Mouse (Mus musculus) urinary bladder, adult 18-20 months (tissue): Measurements from ENCODE around the gene Mrpl21.
A peak's percentile ranks its signal among the peaks of the same experiment; 100 is the strongest.

Experiments
- DNase-seq, 2 experiments: peaks; one replicate each; pipeline ENCODE4 v3.0.0; 2022; ENCODE audit warnings: low spot score in 2 of 2, mixed read lengths in 2 of 2

The Mrpl21 gene

DNA sequence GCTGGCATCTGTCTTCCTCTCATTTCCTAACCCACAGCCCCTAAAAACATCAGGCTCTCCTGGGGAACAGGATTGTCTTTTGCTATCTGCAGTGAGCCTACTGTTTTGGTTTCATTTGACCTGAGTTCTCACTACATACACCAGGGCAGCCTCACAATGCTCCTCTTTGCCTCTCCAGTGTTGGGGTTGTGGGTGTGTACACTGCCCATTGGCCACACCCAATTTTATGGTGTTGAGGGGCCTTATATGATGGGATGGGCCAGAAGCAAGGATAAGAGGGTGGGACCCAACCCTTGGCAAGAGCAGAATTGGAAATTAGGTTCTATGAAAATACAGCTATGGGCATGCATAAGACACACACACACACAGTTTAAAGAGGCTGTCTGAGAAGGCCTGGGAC, 14.3 kb downstream of the Mrpl21 start:
- DNase-seq, result no peak

DNA sequence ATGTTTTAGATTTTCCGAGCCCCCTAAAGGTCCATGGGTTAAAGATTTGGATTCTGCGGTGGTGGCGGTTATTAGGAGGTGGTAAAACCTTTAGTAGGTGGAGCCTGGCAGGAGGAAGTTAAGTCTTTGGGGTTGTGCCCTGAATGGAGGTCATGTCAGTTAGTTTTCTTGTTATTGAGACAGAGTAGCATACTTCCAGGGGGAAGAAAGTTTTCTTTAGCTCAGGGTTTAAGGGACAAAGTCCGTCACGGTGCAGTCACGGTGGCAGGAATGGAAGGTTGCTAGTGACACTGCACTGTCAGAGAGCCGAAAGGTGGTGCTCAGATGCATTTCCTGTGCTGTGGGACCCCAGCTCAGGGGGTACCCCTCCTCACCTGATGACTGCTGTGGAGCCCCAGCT, 15.1 kb downstream of the Mrpl21 start:
- no peak for DNase-seq

DNA sequence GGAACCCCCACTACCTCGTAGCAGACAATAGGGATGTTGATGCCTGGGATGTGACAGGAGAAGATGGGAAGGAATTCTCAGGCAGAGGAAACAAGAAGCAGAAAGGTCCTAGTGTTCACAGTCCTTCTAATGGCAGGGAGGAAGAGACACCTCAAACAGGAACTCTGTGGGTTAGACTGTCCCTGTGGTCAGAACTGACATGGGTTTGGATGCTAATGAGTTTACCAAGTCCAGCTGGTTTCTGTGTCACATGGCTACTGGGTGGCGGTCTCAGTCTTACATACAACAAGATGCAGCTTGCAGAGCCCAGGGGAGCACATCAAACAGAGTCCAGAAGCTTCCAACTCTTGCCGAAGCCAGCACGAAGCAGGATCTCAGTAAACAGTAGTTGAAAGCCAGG, 21.3 kb downstream of the Mrpl21 start:
- DNase-seq, result no peak

DNA sequence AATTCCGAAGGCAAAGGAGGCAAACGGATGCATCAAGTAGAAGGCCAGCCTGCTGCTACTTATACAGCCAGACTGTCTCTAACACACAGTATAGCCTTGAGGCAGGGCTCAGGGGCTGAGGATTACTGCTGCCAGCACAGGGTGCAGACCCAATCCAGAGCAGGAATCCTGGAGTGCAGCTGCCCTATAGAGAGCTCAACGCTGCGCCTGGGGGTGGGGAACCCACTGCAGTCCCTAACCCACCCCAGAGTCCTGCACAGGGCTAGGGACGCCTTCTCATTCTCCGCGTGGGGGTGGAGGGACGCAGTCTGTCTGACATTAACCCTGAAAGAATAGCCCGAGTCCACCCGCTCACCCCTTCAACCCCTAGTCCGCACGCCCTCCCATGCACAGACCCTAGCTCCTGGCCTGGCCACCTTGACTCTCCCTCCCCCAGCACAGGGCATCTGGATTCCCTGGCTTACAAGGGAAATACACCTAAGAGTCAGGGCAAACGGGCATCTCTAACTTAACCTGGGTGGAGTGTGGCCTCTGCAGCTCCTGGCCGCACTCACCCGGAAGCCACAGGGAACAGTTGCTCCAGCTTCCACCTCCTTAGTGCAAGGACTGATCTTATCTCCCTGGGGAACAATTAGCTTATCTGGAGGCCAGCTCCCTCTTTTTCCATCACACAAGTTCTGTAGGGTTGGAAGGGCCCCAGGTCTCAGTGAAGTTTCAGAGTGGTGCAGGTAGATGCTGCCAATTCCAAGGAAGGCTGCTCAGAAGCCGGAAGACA, 24.7 kb downstream of the Mrpl21 start:
- DNase-seq, result no peak

DNA sequence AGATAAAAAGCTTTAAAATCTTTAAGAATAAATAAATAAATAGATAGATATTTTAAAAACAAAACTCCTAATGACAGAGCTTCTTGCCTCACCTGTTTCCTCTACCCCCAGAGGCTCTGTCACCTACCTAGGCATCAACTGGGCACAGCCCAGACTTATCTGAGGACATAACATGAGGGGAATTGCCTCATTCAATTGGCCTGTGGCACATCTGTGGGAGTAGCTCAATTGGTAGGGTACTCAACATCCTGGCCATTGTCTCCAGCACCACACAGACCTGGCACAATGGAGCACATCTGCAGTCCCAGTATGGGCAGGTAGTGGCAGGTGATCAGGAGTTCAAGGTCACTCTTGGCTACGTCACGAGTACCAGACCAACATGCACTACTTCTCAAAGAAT, 36.6 kb downstream of the Mrpl21 start:
- no peak for DNase-seq

DNA sequence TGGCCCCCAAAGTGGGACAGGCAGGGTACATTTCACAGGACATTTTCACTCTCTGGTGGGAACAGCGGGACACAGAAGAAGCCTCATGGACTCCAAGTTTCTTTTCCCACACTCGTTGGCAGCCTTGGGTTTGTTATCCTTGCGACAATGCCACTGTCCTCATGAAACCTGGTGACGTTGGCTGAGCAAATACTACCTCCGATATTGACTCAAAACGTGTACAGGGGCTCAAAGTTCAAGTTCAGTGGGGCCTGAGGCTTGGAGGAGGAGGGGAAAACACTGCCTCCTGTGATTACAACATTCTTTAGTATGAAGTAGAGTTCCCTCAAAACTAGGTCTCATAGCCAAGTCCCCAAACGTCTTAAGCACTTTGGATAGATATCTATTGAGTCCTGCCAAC, 37.4 kb downstream of the Mrpl21 start:
- no peak for DNase-seq

DNA sequence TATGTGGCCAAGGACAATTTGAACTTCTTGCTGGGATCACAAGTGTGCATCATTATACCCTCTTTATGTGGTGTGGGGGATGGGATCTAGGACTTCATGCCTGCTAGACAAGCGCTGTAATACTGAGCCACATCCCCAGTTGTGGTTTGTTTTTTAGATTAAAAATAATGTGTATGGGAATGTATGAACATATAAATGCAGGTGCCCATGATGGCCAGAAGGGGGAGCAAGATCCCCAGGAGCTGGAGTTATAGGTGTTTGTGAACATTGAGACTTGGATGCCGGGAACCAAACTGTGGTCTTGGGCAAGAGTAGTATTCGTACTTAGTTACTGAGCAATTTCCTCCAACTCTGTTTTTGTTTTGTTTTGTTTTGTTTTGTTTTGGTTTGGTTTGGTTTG, 38.1 kb downstream of the Mrpl21 start:
- DNase-seq, result no peak

DNA sequence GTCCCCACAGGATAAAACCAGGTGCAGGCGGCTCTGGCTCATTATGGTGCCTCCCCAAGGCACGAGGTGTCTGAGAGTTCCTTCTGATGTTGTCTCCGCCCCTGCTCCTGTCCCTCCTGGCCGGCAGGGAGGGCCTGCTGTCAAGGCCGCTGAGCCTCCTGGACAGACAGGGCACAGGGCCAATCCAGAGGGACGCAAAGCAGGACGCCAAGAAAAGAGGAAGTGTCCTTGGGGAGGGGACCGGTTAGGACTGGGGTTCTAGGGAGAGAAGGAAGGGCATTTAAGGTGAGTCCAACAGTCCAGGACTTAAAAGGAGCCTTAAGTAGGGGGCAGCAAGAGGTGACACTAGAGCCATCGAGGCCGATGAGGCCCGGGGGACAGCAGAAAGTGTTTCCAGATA, 38.9 kb downstream of the Mrpl21 start:
- no peak for DNase-seq

DNA sequence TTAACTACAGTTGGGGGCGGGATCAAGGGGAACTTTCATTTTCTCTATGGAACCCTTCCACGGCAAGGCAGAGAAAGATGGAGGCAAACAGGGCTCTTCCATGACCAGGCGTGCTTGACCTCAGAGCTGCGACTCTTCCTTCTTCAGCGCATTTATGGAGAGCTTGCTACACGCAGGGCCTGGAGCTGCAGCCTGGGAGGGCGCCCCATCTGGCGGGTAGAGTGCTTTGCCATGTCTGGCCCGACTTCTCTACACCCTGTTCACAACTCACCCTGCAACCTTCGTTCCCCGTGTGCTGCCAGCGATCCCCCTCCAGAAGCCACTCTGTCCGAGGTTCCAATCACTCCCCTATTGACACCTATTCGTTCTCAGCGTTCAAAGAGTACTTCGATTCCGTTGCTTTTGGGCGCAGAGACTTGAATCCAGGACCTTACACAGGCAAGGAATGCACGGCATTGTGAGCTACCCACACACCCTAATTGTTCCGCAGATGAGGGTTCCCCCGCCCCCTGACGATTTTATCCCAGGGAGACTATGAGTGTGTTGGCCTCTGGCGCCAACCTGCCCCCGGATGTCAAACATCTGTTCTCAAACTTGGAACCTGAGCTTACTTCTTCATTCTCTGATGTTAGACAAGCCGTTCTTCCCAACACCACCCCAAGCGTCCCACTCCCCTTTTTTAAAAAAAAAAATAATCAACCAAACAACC, 39.7 kb downstream of the Mrpl21 start, which contains the start of gene Cpt1a:
Cpt1a (plus strand) TSS at position 74 of the 709 bp plus-strand sequence.
- no peak for DNase-seq

DNA sequence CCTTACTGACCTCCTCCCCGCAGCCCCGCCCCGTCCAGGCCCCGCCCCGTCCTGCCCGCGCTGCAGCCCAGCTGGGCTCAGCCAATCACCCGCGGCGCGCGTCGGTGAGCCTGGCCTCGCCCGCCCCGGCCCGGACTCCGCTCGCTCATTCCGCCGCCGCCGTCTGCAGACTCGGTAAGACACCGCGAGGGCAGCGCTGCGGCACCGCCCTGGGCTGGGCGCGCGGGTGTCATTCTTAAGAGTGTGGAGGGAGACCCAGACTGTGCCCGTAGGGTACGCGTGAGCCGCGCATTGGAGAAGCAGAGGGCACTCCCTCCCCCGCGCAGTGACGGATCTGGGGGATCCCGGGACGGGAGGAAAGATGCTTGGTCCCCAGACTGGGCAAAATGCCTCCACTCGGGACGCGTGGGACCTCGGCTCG, 40.5 kb downstream of the Mrpl21 start:
- peak; percentile 82 to 84 for DNase-seq

DNA sequence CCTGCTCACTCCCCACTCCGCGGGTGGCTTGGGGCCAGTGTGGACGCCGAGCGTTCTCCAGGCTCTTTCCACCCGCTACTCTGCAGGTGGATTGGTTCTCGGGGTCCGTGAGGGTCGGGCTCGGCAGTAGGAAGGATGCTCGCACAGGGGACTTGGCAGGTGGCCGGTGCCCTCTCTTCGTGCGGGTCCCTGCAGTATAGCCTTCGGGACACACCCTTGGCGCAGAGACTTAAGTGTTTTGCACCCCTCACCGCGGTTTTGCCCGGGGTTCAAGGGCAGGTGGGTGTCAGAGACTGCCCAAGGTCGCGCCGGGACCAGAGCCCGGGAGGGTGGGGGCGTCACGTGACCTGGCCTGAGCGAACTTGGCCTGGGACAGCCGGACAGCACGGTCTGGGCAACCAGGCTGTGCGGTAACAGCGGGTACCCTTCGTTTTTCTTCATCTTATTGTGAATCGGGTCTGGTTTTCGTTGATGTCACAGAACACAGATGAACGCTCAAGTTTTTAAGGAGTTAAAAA, 41.1 kb downstream of the Mrpl21 start:
- peak; percentile 72 for DNase-seq

DNA sequence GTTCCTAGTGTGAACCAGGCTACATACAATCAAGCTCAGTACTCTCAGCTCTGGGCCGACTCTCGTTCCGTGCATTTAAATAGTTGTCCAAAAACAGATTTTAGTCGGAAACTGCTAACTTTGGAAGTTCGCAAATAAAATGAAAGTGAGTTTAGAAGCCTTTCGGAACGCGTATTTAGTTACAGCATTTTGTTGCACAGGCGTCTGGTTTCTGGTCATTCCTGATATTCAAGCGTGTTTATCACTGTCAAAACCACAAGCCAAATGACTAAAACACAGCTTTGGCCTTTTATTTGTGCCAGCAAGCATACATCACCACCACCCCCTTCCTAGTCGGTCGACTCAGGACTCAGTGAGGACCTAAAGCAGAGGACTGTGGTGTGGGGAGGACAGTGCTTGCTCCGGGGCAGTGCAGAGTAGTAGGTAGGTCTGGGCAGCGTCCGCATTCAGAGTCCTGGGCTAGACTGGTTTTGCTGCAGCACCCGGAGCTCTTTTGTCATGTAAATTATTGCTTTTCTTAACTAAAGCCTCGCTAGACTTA, 41.6 kb downstream of the Mrpl21 start:
- DNase-seq, result no peak

DNA sequence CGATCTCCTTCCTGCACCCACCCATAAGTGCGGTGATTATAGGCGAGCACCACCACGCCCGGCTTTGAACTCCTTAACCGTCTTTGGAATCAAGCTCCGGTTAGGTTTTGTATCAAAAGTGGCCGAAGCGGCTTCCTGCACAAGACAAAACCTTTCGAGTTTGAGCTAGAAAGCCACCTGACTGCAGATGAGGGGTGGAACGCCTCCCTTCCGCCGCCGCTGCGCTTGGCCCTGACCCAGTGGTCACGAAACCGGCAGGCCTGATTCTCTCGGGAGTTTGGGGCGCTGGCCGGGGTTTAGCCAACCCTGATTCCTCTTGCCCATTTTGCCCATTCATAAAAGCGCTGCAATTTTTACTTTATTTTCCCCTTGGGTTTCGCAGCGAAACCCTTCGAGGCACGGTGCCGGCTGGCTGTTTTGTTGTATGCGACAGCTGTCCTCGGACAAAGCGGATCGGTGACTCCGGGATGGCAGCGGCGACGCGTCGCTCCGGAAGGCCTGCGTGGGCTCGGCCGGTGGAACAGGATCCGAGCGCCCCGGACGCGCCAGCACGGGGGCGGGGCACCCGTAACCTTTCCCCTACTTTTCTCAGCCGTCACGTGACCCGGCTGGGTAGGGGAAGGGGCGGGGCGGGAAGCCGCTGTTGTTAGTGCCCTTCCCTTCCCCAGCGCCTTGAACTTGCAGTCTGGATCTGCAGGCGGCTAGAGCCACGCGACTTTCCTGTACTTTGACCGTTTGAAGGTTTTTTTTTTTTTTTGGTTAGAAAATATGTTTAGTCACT, 42.4 kb downstream of the Mrpl21 start:
- DNase-seq, result peak; percentile 93 to 94

DNA sequence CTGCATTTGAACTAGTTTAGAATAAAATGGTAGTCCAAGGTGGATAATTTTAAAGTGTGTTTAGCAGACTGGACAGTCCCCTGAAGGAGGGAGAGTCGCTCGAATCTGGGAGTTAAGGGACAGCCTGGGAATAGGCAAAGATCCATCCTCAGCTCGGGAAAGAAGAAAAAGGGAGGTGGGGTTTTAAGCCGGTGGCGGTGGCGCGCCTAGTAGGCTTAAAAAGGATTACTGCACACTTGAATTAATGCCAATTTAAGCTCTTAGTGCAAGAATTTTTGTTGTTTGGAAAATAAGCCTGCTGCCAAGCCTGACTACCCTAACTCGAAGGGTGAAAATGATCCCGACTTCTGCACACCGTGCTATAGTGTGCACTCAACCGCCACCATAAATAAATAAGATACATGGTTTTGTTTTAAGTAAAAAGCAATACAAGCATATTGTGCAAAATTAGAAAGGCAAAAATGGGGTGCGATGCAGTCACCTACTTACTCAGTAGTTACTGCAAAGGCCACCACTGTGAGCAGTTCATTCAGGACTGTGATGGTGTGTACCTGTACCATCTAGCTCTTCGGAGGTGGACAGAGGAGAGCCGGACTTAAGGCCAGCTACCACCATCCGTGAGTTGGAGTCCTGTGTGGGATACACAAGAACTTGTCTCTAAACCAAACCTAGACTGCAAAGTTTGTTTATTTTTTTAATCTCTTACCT, 43.2 kb downstream of the Mrpl21 start:
- DNase-seq, result no peak

DNA sequence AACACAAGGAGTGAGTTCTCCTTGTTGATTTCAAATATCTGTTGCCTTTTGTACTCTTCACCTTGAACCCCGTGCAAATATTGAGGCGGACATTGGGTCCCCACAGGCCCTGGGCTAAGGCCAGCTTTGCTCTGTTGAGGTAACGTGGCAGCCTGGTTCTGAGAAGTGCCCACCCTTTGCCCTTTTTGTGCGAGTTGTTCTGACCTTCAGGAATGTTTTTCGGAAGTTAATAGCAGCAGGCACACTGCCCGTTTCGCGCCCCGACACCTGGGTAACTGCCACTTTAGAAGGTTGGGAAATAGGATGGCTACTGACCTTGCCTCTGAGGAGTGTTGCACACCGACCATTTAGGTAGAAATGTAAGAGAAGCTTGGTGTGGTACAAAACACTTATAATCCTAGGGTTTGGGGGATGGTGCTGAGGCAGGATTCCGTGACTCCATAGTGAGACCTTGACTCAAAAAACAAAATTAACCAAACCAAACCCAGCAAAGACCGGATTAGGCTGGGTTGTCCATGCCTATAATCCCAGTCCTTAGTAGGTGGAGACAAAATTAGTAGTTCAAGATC, 43.9 kb downstream of the Mrpl21 start:
- no peak for DNase-seq

DNA sequence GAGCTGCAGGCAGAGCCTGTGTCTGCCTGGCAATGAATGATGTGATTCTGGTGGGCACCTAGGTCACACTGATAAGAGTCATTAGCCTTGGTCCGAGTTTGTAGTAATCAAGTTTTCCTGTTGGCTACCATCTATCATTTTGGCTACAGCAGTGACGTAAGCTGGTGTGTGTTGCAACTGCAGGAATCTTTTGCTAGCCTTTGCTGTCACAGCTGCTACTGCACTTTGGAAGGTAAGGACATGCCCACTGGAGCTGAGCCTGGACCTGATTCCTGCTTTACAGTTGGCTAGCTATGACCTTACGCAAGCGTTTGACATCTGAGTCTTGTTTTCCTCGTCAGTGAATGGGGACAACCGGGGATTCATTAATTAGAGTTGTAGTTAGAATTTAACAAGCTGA, 50.5 kb downstream of the Mrpl21 start:
- DNase-seq, result no peak

DNA sequence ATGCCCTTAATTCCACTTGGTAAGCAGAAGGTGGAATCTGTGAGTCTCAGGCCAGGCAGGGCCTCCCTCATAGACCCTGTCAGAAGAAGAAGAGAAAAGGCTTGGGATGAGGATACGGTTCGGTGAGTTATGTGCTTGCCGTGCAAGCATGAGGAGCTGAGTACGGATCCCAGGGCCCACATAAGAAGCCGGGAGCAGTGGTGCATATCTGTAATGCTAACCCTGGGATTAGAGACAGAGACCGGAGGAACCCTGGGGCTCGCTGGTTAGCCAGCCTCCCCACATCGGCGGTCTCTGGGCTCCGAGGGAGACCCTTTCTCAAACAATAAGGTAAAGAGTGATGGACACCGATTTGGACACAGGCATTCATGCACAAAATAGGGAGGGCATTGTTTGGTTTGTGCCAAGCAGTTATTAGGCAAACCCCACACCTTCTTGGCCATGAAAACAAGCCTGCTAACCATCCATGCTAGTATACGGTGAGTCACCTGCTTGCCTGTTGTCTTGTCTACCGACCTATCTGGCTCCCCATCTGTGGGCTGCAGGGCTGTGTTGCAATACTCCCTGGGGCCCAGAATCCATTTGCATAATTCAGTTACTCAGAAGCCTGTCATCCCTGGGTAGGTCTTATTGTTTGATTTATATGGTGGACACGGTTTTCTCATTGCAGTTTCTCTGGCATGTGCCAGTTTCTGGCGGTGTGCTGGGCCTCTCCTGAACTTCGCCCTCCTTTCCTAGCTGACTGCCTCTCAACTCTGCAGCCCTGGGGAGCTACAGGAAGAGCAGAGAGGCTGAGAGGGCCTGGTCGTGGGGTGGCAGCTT, 51.2 kb downstream of the Mrpl21 start:
- DNase-seq, result peak in 1 of 2 experiments; percentile 83

DNA sequence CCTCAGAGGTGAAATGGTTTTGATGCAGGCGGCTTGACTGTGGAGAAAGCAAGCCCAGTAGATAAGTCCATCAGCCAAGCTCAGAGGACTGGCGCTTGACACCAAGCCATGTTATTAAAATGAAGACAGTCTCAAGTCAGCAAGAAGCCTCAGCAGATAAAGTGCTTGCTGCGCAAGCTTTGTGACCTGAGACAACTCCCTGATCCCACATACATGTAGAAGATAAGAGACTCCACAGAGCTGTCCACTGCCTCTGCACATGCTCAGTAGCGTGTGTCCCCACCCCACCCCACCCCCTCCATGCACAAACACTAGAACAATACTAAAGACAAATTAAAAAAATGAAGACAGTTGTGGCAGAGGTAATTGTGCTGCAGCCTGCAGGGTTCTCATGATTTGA, 51.8 kb downstream of the Mrpl21 start:
- DNase-seq, result no peak

DNA sequence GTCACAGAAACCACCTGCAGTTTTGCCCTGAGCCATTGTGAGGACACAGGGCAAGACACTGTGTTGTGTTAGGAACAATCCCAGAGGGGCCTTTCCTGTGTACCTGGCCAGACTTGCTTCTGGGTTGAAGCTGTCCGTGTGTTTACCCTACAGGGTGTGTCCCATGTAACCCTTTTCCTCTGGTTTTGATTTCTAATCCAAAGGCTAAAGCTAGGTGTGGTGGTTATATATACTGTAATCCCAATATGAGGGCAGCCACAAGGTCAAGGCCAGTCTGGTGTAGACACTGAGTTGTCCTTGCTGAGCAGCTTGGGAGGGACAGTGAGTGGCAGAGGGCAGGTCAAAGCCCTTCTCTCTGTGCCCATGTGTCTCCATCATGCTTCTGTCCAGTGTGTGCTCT, 53.2 kb downstream of the Mrpl21 start:
- DNase-seq, result no peak
